Mouse (Mus musculus): Measurements from ENCODE around the gene Sorcs2. TPM values are rescaled to one million over a fixed set of nuclear protein-coding genes. Genes with fewer than 3 reads are reported as not detected.

The Sorcs2 gene
- total RNA-seq, 4 experiments from 2014 or later = 5.0 to 9.4 (median 7.6) TPM

GRCm38 (mm10) chr5:36128513-36128912 is 269.4 kb downstream of the Sorcs2 start:
- no peak for DNase-seq (ENCODE audit: low spot score)

GRCm38 (mm10) chr5:36124993-36125392 is 272.9 kb downstream of the Sorcs2 start:
- DNase-seq (ENCODE audit: low spot score) = no peak

- DNase-seq (ENCODE audit: low spot score) = no peak
Measured at GRCm38 (mm10) chr5:36122987-36123386, 275.0 kb downstream of the Sorcs2 start.

- peak; percentile 40 for DNase-seq (ENCODE audit: low spot score)
Measured at GRCm38 (mm10) chr5:36120931-36121341, 277.0 kb downstream of the Sorcs2 start.

- no peak for DNase-seq (ENCODE audit: low spot score)
Measured at GRCm38 (mm10) chr5:36118061-36118460, 279.9 kb downstream of the Sorcs2 start.

- no peak for DNase-seq (ENCODE audit: low spot score)
Measured at GRCm38 (mm10) chr5:36115519-36115918, 282.4 kb downstream of the Sorcs2 start.

GRCm38 (mm10) chr5:36113696-36114095 is 284.2 kb downstream of the Sorcs2 start:
- no peak for DNase-seq (ENCODE audit: low spot score)

GRCm38 (mm10) chr5:36112696-36113095 is 285.2 kb downstream of the Sorcs2 start:
- no peak for DNase-seq (ENCODE audit: low spot score)

- DNase-seq (ENCODE audit: low spot score) = peak; percentile 50
Measured at GRCm38 (mm10) chr5:36111516-36111915, 286.4 kb downstream of the Sorcs2 start.

- no peak for DNase-seq (ENCODE audit: low spot score)
Measured at GRCm38 (mm10) chr5:36108339-36108887, 289.5 kb downstream of the Sorcs2 start.

- no peak for DNase-seq (ENCODE audit: low spot score)
Measured at GRCm38 (mm10) chr5:36103483-36103882, 294.5 kb downstream of the Sorcs2 start.

- no peak for DNase-seq (ENCODE audit: low spot score)
Measured at GRCm38 (mm10) chr5:36101129-36101528, 296.8 kb downstream of the Sorcs2 start.

GRCm38 (mm10) chr5:36100488-36100887 is 297.5 kb downstream of the Sorcs2 start:
- no peak for DNase-seq (ENCODE audit: low spot score)

- no peak for DNase-seq (ENCODE audit: low spot score)
Measured at GRCm38 (mm10) chr5:36099662-36100061, 298.3 kb downstream of the Sorcs2 start.

- no peak for DNase-seq (ENCODE audit: low spot score)
Measured at GRCm38 (mm10) chr5:36096046-36096445, 301.9 kb downstream of the Sorcs2 start.

- DNase-seq (ENCODE audit: low spot score) = no peak
Measured at GRCm38 (mm10) chr5:36090036-36090435, 307.9 kb downstream of the Sorcs2 start.

- DNase-seq (ENCODE audit: low spot score) = no peak
Measured at GRCm38 (mm10) chr5:36089243-36089642, 308.7 kb downstream of the Sorcs2 start.

- DNase-seq (ENCODE audit: low spot score) = no peak
Measured at GRCm38 (mm10) chr5:36086931-36087330, 311.0 kb downstream of the Sorcs2 start.

- no peak for DNase-seq (ENCODE audit: low spot score)
Measured at GRCm38 (mm10) chr5:36085621-36086020, 312.3 kb downstream of the Sorcs2 start.

GRCm38 (mm10) chr5:36083869-36084565 is 313.9 kb downstream of the Sorcs2 start:
- no peak for DNase-seq (ENCODE audit: low spot score)

- DNase-seq (ENCODE audit: low spot score) = no peak
Measured at GRCm38 (mm10) chr5:36081021-36081420, 316.9 kb downstream of the Sorcs2 start.

- DNase-seq (ENCODE audit: low spot score) = peak; percentile 70
Measured at GRCm38 (mm10) chr5:36075172-36076074, 322.5 kb downstream of the Sorcs2 start.
